Mouse (Mus musculus) T-helper 2 cell (primary cell): ENCODE measurements around the gene Slc35a3.
"Not testable (repeated sequence)": the region's sequence is repeated elsewhere in the genome, so short reads cannot be mapped to it uniquely, and the experiment has no call there.

ENCODE experiments used
- in situ Hi-C: fragments of 300-600 bp; cut with MboI, MseI; formaldehyde crosslinking; loops from one replicate; pipeline ENCODE4 v1.15.1; 2025; ENCODE audit warnings: high pct_unique_total_duplicates

Gene Slc35a3

GRCm38 (mm10) chr3:116701601-116702000 is 11.0 kb downstream of the Slc35a3 start:
- in situ Hi-C loops, result no loop called here

DNA sequence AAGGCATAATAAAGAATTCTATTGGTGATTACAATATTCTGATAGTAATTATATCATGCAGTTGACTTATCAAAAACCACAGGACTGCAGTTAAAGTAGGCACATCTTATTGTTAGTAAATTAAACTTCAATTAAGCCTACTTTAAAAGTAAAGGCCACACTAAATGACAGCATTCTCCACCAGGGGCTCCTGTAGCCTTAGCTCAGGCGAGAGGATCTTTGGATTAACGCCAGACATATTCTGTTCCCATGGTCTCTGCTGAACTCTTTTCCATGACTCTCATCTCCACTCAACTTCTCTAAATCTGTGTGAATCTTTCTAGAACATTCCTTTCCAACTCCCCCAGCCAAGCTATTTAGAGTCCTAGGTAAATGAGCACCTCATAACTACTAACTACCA is 13.8 kb downstream of the Slc35a3 start:
- in situ Hi-C loops, result no loop called here

GRCm38 (mm10) chr3:116695666-116695985 is 17.0 kb downstream of the Slc35a3 start:
- in situ Hi-C loops, result no loop called here

DNA sequence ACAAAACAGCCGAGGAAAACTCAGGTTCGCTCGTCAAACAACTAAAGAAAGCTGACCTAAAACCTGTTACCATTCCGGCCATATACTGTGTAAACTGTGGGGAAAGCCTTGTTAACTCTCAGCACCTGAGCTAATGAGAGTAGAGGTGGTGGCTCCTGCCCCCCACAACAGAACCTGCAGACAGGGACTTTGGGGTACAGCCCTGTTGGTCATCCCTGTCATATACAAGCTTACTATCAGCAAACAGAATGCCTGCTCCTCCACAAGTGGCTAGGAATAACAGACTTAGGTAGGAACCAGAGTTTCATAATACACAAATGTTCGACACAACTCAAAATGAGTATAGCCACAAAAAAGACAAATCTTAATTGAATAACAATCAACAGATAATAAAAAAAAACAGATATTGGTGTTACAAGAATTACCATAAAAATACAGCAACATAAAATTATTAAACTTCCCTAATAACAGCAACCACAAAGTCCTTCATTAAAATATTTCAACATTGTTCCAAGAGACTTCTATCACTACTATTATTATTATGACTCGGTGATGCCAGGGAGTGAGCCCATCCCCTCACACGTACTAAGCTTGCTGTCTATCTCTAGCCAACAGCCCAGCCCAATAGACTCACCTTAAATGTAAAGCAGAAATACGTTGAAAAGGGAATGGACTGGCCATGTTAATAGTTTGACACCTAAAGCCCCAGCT is 17.5 kb downstream of the Slc35a3 start:
- in situ Hi-C loops, result no loop called here

GRCm38 (mm10) chr3:116694312-116694711 is 18.3 kb downstream of the Slc35a3 start:
- in situ Hi-C loops, result no loop called here

GRCm38 (mm10) chr3:116681160-116681559 is 31.5 kb downstream of the Slc35a3 start, which contains the start of gene Gm43191:
Gene Gm43191 (minus strand): TSS chr3:116681260.
- in situ Hi-C loops, result no loop called here

GRCm38 (mm10) chr3:116664281-116664680 is 48.4 kb downstream of the Slc35a3 start:
- in situ Hi-C loops, result not testable (repeated sequence)

- in situ Hi-C loops, result no loop called here
Observed at GRCm38 (mm10) chr3:116662463-116662863, 50.2 kb downstream of the Slc35a3 start, which contains the start of gene Mfsd14a. Gene Mfsd14a (minus strand): TSS chr3:116662677.

DNA sequence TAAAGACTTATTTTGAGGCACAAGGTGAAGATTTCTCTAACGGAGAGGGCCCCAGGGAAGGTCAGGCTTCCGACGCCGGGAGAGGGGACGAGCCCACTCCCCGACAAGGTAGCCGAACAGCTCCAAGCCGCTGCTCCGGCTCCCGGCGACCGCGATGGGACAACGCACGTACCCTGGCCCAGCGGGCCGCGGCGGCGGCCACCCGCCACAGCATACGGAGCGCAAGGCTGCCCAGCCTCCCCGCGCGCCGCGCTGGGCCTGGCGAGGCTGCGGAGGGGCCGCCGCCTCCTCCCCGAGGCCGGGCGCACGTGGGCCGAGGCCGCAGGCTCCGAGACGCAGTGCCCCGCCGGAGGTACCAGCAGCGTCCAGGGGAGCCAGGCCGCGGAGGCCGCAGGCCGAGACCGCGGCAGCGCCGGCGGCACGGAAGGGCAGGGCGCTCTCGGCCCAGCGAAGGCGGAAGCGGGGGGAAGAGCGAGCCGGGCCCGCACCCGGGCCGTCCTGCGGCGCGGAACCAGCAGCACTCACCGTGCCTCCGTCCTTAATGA is 50.7 kb downstream of the Slc35a3 start:
- in situ Hi-C loops, result no loop called here

DNA sequence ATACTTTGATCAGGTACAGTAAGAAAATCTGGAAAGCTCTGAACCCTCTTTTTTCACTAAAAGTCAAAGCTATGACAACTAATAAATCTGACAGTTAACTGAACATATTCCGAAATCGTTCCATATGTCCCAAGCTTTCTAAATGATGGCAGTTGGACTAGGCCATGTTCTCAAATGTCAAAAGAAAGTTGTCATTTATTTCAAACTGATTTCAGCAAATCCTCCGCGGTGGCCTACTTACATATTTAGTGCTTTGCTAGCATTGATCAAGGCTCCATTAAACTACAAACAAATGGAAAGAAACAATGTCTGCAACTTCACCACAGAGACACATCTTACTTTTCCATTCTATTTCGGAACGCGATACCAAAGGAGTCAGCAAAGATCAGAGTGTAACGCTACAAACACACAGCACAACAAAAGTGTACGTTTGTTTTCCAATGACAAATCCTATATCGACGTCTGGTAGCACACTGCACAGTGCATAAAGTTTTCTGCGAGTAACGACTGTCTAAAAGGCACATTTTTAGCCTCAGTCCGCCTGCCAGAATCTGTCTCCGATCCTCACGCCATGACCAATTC is 51.3 kb downstream of the Slc35a3 start:
- in situ Hi-C loops, result no loop called here

- in situ Hi-C loops, result no loop called here
Observed at GRCm38 (mm10) chr3:116659856-116660430, 52.7 kb downstream of the Slc35a3 start.

- in situ Hi-C loops, result no loop called here
Observed at GRCm38 (mm10) chr3:116658928-116659565, 53.6 kb downstream of the Slc35a3 start.

- in situ Hi-C loops, result no loop called here
Observed at GRCm38 (mm10) chr3:116656184-116656965, 56.3 kb downstream of the Slc35a3 start.

- in situ Hi-C loops, result not testable (repeated sequence)
Observed at GRCm38 (mm10) chr3:116654051-116654450, 58.6 kb downstream of the Slc35a3 start.

- in situ Hi-C loops, result no loop called here
Observed at GRCm38 (mm10) chr3:116653278-116653945, 59.2 kb downstream of the Slc35a3 start.

- in situ Hi-C loops, result no loop called here
Observed at GRCm38 (mm10) chr3:116652033-116652446, 60.6 kb downstream of the Slc35a3 start.

- in situ Hi-C loops, result no loop called here
Observed at GRCm38 (mm10) chr3:116650698-116651097, 61.9 kb downstream of the Slc35a3 start.

DNA sequence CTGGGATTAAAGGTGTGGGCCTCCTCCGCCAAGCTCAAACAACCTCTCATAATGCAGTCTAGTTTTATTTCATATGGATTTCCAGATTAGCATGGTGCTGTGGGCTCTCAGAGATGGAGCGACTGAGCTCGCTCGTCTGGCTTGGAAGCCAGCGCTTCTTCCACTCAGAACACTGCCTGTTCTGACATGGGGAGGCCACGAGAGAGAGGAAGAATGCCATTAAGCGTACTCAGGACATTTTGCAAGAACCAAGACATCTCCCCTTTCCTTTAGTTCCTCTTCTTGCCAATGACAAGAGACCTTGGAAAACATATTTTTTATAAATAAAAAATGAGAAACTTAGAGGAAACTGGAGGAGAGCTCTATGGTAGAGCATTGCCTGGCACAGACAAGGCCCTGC is 63.8 kb downstream of the Slc35a3 start:
- in situ Hi-C loops, result no loop called here

GRCm38 (mm10) chr3:116646387-116646786 is 66.2 kb downstream of the Slc35a3 start:
- in situ Hi-C loops, result no loop called here

DNA sequence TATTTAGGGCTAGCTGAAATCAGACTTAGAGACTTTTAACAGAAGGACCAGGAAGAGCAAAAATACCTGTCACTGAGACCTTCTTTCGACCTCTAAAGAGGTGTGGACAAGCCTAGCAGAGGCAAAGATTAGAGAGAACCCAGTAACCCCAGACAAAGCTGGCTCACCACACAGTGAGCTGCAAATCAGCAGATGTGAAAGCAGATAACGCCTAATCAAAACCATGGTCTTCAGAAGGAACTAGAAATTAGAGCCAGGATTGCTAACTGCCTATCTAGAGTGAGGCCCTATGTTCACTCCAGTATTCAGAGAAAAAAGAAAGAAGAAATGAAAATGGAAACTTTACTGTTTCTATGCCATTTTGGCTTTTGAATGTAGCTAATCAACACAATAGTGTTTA is 70.3 kb downstream of the Slc35a3 start:
- in situ Hi-C loops, result no loop called here

DNA sequence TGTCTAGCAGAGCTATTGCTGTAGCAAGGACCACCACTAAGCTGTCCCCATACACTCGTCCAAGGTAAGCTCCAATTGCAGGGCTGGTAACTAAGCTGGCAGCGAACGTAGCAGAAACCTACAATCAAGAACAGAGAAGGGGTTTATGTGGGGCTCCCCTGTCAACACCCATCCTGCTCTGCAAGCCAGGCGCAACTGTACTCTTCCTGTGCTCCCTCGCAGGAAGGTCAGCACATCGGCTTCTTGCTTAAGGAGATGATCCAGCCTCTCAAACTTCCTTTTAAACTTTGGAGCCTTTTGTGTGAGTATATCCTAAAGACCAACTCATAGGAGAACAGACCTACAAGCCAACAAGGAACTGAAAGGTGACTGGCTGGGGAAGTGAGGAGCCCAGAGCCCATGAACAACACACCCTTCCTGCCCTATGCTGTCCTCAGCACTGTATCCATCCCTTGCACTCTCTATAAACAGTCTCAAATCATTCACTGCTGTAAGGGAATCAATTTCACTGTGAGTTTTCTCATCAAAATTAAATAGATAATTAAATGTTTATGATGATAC is 70.7 kb downstream of the Slc35a3 start:
- in situ Hi-C loops, result no loop called here
